Mouse (Mus musculus) embryonic facial prominence, embryonic 11.5 days (tissue): ENCODE results near the gene Smco4. TPM values are rescaled to one million over a fixed set of nuclear protein-coding genes. Genes with fewer than 3 reads are reported as not detected.

Source experiments
- ATAC-seq: fragments of 200-750 bp; cut with Nextera tagmentation; replicated peaks from 2 replicates; pipeline ENCODE4 v1.8.0; 2017; ENCODE audit warnings: low read depth; ENCODE audit not compliant: insufficient number of reproducible peaks, low FRiP score, low TSS enrichment
- DNase-seq: peaks from one replicate; pipeline ENCODE4 v3.0.0-alpha.2; 2015; ENCODE audit warnings: low spot score
- H3K27ac ChIP-seq: fragments of 300-500 bp; sonication (generic); replicated peaks from 2 replicates; pipeline ENCODE4 v1.5.1; 2014; ENCODE audit warnings: mild to moderate bottlenecking, low read depth, low read length, control low read depth
- H3K27me3 ChIP-seq: fragments of 300-500 bp; sonication (generic); 2 replicates; pipeline ENCODE4 v1.6.1; 2014; ENCODE audit warnings: mild to moderate bottlenecking, low read length, moderate library complexity, mixed read lengths; ENCODE audit not compliant: control insufficient read depth, insufficient read depth
- H3K36me3 ChIP-seq: fragments of 300-500 bp; sonication (generic); replicated peaks from 2 replicates; pipeline ENCODE4 v1.6.1; 2014; ENCODE audit warnings: low read depth, mild to moderate bottlenecking, low read length, moderate library complexity, mixed read lengths; ENCODE audit not compliant: control insufficient read depth, insufficient read depth
- H3K4me1 ChIP-seq: fragments of 300-500 bp; sonication (generic); 2 replicates; pipeline ENCODE4 v1.6.1; 2014; ENCODE audit warnings: low read length, mixed read lengths; ENCODE audit not compliant: control insufficient read depth, insufficient read depth
- H3K4me2 ChIP-seq: fragments of 300-500 bp; sonication (generic); 2 replicates; pipeline ENCODE4 v1.6.1; 2014; ENCODE audit warnings: low read depth, mild to moderate bottlenecking, control low read depth, low read length, moderate library complexity
- H3K4me3 ChIP-seq: fragments of 300-500 bp; sonication (generic); 2 replicates; pipeline ENCODE4 v1.5.1; 2014; ENCODE audit warnings: low read depth, low read length, control low read depth
- H3K9ac ChIP-seq: fragments of 300-500 bp; sonication (generic); replicated peaks from 2 replicates; pipeline ENCODE4 v1.6.1; 2014; ENCODE audit warnings: mild to moderate bottlenecking, control low read depth, low read length
- H3K9me3 ChIP-seq: fragments of 300-500 bp; sonication (generic); replicated peaks from 2 replicates; pipeline ENCODE4 v1.6.1; 2016; ENCODE audit warnings: mild to moderate bottlenecking, low read length, inconsistent platforms, mixed read lengths; ENCODE audit not compliant: control insufficient read depth
- WGBS: fragments of 180-500 bp; shearing (Covaris S2); extraction: QIAGEN DNeasy Blood & Tissue Kit; methylation state at CpG from one replicate; pipeline ENCODE4 v1.1.7; 2014; 5-methylcytosine and 5-hydroxymethylcytosine counted together
- polyA plus RNA-seq: library from polyadenylated mRNA; unstranded; fragments of >200 nt; fragmentation: Nextera tagmentation; extraction: Ambion mirVana; gene quantifications from 2 replicates; pipeline ENCODE4 v1.2.1, GENCODE M21; 2014

Smco4 gene
- polyA plus RNA-seq, 1 experiment from 2014 or later, result 3.5 TPM

DNA sequence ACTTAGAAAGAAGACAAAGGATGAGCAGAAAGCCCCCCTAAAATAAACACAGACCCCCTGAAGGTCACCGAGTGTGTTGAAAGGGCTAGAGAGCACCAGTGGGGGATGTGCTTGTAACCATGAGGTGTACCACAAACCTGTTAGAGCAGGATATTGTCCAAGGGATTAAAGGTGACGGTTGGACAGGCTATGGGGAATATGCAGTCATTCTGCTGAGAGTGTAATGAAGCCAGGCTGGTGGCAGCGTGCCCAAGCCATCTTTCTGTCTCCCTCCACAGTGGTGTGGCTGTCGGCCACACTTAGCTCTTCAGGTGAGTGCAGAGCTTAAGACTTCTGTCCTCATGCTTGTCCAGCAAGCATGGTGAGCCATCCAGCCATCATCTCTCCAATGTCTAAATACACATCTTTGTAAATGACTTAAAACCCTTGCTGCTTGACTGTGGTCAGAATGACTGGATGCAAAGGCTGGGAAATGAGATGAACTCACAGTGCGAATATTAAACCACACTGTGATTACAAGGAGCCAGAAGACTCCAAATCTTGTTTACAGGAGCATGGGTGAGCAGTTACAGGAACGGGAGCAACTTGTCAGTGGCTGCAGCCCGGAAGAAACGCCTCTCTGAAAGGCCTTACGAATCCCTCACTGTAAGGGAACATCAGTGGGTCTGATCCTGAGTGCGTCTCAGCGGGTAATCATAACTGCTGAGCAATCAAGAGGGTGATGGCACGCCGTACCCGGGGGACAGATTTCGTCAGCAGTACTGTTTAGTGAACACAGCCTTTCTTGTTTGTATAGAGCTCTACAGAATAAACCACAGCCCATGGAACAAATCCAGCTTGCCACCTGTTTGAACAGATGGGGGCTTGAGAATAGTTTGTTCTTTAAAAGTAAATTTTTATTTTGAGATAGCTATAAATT, 59.0 kb downstream of the Smco4 start:
- Histone ChIP-seq H3K4me1 (no peaks in the 10 kb centered on the region), H3K27me3 (no peaks in the 10 kb centered on the region), H3K4me2 (no peak overlapping the region), H3K27ac (no peak overlapping the region), H3K9me3 (no peaks in the 10 kb centered on the region), H3K9ac (no peak overlapping the region), H3K36me3 (no peaks in the 10 kb centered on the region), H3K4me3 (no peak overlapping the region)
- no peak for DNase-seq
- WGBS, result 84% methylated on average over 15 of the region's 15 CpGs
- no peak for ATAC-seq

DNA sequence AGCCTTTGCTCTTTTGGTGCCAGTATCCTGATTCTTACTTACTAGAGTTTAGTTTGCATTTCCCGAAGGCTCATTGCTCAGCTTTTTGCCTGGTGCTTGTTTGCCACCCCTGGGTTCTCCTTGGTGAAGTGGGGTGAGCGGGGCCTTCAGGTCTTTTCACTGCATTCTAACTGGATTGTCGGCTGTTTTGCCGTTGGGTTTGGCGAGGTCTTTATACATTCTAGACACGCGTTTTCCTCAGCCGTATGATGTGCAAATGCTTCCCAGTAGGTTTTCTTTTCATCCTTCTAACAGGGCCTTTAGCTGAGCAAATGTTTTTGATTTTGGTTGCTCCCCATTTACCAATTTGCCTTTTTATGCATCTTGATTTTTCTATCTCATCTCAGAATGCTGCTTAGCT, 60.1 kb downstream of the Smco4 start:
- Histone ChIP-seq H3K9me3 (no peaks in the 10 kb centered on the region), H3K36me3 (no peaks in the 10 kb centered on the region), H3K27me3 (no peaks in the 10 kb centered on the region), H3K4me2 (no peak overlapping the region), H3K27ac (no peak overlapping the region), H3K4me1 (no peaks in the 10 kb centered on the region), H3K9ac (no peak overlapping the region), H3K4me3 (no peak overlapping the region)
- no peak for DNase-seq
- no peak for ATAC-seq
- 84% methylated on average over 8 of the region's 8 CpGs for WGBS

DNA sequence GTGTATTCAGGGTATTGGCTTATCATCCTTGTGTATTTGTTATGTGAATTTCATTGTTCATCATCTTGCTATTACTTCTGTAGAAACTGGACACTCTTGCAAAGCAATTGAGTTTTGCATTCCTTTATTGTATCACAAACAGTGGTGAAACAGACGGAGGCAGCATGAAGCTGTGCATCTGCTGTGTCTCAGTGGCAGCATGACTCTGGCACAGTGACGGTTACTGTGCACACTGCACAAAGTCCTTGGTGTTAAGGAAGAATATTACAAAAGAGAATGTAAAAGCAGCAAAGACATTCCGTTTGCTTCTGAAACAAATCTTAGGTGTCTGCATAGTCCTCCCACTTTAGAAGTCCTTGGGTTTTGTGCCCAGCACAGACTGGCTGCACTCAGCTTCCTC, 67.2 kb downstream of the Smco4 start:
- WGBS, result 81% methylated on average over 3 of the region's 3 CpGs
- no peak for DNase-seq
- no peak for ATAC-seq

GRCm38 (mm10) chr9:15562353-15562752, 69.1 kb downstream of the Smco4 start:
- WGBS, result 85% methylated on average over 7 of the region's 7 CpGs

More for the DNA sequence above, 67.2 kb downstream of the Smco4 start:
- Histone ChIP-seq H3K9ac (no peak overlapping the region), H3K4me2 (no peak overlapping the region), H3K36me3 (no peaks in the 10 kb centered on the region), H3K27me3 (no peaks in the 10 kb centered on the region), H3K27ac (no peak overlapping the region), H3K9me3 (no peaks in the 10 kb centered on the region), H3K4me1 (no peaks in the 10 kb centered on the region), H3K4me3 (no peak overlapping the region)

GRCm38 (mm10) chr9:15574750-15575454, 81.7 kb downstream of the Smco4 start:
- H3K36me3 ChIP-seq, result no peaks in the 10 kb centered on the region
- 77% methylated on average over 13 of the region's 13 CpGs for WGBS
- DNase-seq (no peak), ATAC-seq (no peak)
- H3K4me2 ChIP-seq, result no peak overlapping the region
- no peak overlapping the region for H3K27ac ChIP-seq
- H3K9me3 ChIP-seq, result no peaks in the 10 kb centered on the region
- H3K4me3 ChIP-seq, result no peak overlapping the region
- H3K27me3 ChIP-seq, result no peaks in the 10 kb centered on the region
- H3K4me1 ChIP-seq, result no peaks in the 10 kb centered on the region
- no peak overlapping the region for H3K9ac ChIP-seq

More at GRCm38 (mm10) chr9:15562353-15562752, 69.1 kb downstream of the Smco4 start:
- no peak overlapping the region for H3K4me2 ChIP-seq
- H3K27ac ChIP-seq, result no peak overlapping the region
- H3K9me3 ChIP-seq, result no peaks in the 10 kb centered on the region
- no peaks in the 10 kb centered on the region for H3K4me1 ChIP-seq
- no peak overlapping the region for H3K9ac ChIP-seq
- no peak for ATAC-seq
- no peak for DNase-seq
- H3K27me3 ChIP-seq, result no peaks in the 10 kb centered on the region
- no peaks in the 10 kb centered on the region for H3K36me3 ChIP-seq
- no peak overlapping the region for H3K4me3 ChIP-seq

- H3K27me3 ChIP-seq, result no peaks in the 10 kb centered on the region
- no peak overlapping the region for H3K9ac ChIP-seq
- H3K36me3 ChIP-seq, result no peaks in the 10 kb centered on the region
- H3K9me3 ChIP-seq, result no peaks in the 10 kb centered on the region
- DNase-seq (no peak), ATAC-seq (no peak)
- no peaks in the 10 kb centered on the region for H3K4me1 ChIP-seq
- WGBS, result 46% methylated on average over 1 of the region's 1 CpGs
- no peak overlapping the region for H3K4me2 ChIP-seq
- no peak overlapping the region for H3K27ac ChIP-seq
- H3K4me3 ChIP-seq, result no peak overlapping the region
These were observed 85.2 kb downstream of the Smco4 start for GRCm38 (mm10) chr9:15578427-15578826.

DNA sequence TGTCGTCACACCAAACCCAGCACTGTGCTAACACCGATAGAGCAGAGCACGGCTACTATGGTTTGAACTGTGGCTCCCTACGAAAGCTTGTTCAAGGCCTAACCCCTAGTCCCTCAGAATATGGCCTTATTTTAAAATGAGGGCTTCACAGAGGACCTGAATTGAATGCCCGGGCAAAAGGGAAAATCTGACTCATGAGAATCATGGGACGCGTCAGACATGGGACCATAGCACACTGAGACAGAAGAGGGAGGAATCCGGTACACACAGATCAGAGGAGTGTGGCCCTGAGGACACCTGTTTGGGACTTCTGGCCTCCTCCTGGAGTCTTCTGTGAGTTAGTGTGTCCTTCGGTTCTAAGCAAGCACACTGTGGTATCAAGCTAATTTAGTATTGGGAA, 85.7 kb downstream of the Smco4 start:
- Histone ChIP-seq H3K4me3 (no peak overlapping the region), H3K36me3 (no peaks in the 10 kb centered on the region), H3K4me1 (no peaks in the 10 kb centered on the region), H3K9me3 (no peaks in the 10 kb centered on the region), H3K9ac (no peak overlapping the region), H3K27ac (no peak overlapping the region), H3K4me2 (no peak overlapping the region), H3K27me3 (no peaks in the 10 kb centered on the region)
- WGBS, result 91% methylated on average over 9 of the region's 9 CpGs
- ATAC-seq, result no peak
- DNase-seq, result no peak

DNA sequence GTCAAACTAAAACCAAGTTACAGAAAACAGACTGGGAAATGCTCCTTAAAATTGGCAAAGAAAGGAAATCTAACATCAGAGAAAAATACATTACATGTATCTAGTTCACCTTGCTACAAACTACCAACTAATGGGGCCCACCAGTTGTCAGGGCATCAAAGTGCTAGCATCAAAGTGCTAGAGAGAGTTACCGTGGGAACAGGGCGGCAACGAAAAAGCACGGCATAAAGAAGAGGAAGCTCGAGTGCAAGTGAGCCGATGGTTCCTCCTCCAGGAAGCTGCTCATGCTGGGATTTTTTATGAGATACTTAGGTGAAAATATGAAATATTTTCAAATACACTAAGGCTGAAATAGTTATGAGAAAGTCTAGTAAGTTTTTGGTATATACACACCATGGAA, 86.9 kb downstream of the Smco4 start:
- no peaks in the 10 kb centered on the region for H3K9me3 ChIP-seq
- no peak overlapping the region for H3K27ac ChIP-seq
- H3K4me1 ChIP-seq, result no peaks in the 10 kb centered on the region
- no peaks in the 10 kb centered on the region for H3K27me3 ChIP-seq
- no peak overlapping the region for H3K4me3 ChIP-seq
- H3K4me2 ChIP-seq, result no peak overlapping the region
- ATAC-seq (no peak), DNase-seq (no peak)
- H3K9ac ChIP-seq, result no peak overlapping the region
- no peaks in the 10 kb centered on the region for H3K36me3 ChIP-seq
- WGBS, result 75% methylated on average over 6 of the region's 6 CpGs
